Mouse (Mus musculus): ENCODE data around the gene Olfr553.
"Not testable (repeated sequence)": the region's sequence is repeated elsewhere in the genome, so short reads cannot be mapped to it uniquely, and the experiment has no call there.

Gene Olfr553

DNA sequence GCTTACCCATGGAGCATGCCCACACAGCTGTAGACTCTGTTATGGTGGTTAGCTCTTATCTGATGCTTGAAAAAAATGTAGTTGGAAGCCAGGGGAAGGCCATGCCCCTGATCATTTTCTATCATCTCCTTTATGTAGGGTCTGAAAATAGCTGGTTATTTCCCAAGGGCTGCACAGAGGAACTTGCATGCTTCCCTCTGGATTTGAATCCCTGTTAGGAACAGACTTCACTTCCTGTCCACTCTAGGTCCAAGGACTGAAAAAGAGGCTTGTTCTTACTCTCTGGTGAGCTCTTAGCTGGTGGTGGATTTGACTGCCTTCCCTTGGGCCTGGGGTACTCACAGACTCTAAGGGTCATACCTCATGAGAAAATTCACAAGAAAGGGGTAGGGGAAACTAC lies at the start of gene Olfr553:
Gene Olfr553, minus strand, starts transcription at position 101 of the 400 bp plus-strand sequence.
- DNase-seq (ENCODE audit: low read depth, low spot score): no peak

DNA sequence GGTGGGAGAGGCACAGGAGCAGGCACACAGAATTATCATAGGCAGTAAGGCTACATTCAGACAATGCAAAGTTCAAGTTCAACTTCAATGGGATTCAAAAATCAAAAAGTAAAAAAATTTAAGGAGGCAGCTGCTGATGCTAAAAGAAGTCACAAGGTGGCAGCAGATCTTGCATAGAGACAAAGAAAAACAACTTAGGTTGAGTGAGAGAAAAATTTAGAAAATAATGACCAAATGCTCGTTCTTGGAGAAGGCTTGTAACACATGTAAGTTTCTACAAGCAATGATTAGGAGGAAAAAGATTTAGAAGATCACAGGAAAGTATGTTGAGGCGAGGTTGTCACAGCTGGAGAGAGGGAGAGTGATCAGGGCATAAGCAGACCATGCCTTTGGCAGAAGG lies 47.4 kb upstream of the Olfr553 start:
- peak; percentile 49 for DNase-seq (ENCODE audit: low read depth, low spot score)

DNA sequence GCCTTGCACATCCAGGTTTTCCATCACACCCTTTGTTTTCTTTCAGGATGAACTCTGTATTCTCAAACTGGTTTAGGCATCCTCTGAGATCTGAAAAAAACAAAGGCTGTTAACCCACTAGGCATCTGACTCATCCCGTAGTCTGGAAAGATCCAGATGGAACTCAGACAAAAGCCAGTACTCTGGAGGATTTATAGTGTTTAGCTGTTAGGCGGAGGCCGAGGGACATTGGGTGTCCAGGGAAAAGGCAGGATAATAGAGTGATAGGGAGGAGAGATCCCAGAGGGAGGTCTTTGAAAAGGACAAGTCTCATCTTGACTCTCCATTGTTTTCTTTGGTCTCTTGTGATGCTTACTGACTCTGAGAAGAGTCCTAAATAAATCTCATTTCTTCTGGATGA lies 46.6 kb upstream of the Olfr553 start, which contains the start of gene Olfr556:
Gene Olfr556, plus strand, starts transcription at position 301 of the 400 bp plus-strand sequence.
- peak; percentile 21 for DNase-seq (ENCODE audit: low read depth, low spot score)

DNA sequence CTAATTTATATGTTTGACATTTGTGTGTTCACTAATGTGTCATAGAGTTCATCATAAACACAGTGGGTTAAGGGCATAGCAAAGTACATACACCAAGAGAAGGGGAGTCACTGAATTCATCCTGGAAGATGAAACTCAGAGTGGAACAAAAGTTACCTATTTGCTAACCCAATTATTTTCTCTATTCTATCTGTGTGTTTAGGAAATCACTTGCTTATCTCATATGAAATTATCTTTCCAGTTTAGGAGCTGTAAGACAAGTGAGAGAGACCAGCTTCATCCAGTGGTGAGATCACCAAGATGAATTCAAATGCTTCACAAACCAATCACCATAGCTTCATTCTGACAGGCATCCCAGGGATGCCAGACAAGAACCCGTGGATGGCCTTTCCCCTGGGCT lies 40.5 kb upstream of the Olfr553 start, which contains the start of gene Olfr555:
Gene Olfr555, plus strand, starts transcription at position 301 of the 400 bp plus-strand sequence.
- no peak for DNase-seq (ENCODE audit: low read depth, low spot score)

DNA sequence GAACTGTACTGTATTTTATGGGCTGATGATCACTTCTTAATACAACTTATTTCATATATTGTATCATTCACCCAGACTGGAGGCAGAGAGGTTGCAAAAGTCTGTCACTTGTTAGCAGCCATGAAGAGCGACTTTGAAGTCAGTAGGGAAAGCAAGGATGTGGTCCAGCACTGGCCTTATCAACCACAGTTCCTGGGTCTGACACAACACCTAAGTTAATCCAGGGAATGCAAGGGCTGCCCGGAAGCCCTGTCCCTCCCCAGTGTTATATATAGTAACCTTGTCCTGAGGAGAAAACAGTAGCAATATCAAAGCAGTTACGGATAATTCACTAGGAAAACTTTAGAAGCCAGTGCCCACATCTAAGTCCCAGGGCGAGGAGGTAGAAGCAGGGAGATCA lies 26.9 kb upstream of the Olfr553 start:
- not testable (repeated sequence) for DNase-seq (ENCODE audit: low read depth, low spot score)

DNA sequence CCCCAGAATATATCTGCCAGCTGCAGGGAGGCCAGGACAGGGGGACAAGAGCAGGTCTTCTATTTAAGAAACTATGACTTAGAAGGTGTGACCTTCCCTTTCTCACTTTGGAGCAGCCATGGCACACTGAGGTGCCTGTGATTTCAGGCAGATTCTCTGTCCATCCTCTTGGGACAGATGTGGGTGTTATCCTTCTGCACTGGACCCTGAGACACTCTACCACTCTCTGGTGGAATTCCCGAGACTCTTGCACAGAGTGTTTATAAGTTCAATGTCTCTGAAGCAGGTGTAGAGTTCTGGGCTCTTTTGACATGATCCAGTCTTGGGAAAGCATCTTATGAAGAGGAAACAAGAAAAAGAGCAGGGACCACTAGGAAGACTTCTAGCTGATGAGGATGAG lies 20.1 kb upstream of the Olfr553 start, which contains the start of gene Olfr554:
Gene Olfr554, plus strand, starts transcription at position 301 of the 400 bp plus-strand sequence.
- DNase-seq (ENCODE audit: low read depth, low spot score): no peak

DNA sequence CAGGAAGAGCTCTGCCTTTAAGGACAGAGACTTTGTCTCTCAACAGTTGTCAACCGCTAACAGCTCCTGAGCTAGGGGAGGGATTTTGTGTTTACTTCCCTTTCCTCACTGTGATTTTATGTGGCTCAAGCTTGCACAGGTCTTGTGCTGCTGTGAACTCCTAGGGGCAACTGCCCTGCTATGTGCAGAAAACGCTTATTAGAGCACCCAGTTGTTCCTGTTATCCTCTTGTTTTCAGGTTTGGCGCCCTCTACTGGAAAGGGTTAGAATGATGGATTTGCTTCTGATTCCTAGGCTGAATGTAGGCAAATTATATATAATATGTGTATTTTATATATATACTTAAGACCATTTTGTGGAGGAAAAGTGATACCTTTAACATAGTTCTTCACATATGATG lies 18.6 kb upstream of the Olfr553 start:
- DNase-seq (ENCODE audit: low read depth, low spot score): peak; percentile 56

DNA sequence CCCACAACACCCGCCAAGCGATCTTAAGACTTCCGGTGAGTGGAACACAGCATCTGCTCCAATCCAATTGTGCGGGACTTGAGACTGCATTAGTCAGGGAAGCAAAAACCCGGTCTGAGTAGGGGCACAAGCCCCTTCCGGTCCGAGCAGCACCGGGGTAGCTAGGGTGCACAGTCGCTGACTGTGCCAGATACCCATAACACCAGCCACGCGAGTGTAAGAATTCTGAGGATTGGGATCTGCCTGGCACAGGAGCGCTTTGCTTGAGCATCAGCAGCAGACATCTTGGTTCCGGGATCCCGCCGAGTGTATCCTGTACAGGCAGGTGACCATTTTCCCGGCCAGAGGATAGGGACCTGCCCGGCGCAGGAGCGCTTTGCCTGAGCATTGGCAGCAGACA lies 2.4 kb upstream of the Olfr553 start:
- not testable (repeated sequence) for DNase-seq (ENCODE audit: low read depth, low spot score)

DNA sequence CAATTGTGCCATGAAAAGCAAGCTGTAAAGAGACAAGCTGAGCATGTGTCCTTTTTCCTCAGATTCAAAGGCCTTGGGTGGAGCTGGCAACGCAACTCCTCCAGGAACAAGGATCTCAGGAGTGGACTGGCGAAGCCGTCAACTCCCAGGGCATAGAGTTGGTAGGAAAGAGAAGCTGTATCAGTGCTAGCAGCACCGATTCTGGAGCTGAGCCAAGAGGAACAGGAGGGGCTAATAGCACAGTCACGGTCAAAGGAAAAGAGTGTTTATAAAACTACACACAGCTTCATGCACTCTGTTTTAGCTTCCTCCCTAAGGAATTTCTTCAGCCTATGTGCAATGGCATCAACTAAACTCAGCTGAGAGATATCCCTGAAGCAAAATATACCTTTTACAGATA lies 1.6 kb upstream of the Olfr553 start:
- DNase-seq (ENCODE audit: low read depth, low spot score): no peak

DNA sequence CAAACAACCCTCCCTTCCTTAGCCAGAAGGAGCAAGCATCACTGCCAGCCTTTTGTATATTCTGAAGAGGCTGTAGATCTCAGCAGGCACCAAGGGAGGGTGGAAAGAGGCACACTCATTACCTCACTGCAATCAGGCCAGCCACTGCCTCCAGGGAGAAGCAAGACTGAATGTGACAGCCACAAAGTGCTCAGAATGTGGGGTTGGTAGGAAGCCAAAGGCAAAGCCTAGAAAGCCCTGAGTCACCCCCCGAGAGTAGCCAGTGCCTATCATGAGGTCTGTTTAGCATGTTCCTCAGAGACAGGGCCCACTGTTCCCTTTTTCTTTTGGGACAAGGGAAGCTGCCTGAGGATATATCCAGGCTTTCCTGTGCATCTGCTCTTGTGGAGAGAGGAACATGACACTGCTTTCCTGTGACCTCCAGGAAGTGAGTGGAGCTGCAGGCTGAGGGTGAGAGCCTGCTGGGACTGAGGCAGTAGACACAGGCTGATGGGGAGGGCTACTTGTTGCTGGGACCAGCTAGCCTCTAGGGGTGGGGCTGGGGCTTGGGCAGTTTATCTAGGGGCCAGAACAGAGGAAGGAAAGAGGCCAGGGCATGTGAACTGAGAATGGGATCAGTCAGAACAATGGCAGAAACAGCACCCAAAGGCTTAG lies 20.5 kb downstream of the Olfr553 start, which contains the start of gene Olfr552:
Gene Olfr552, plus strand, starts transcription at position 393 of the 654 bp plus-strand sequence.
- DNase-seq (ENCODE audit: low read depth, low spot score): no peak

DNA sequence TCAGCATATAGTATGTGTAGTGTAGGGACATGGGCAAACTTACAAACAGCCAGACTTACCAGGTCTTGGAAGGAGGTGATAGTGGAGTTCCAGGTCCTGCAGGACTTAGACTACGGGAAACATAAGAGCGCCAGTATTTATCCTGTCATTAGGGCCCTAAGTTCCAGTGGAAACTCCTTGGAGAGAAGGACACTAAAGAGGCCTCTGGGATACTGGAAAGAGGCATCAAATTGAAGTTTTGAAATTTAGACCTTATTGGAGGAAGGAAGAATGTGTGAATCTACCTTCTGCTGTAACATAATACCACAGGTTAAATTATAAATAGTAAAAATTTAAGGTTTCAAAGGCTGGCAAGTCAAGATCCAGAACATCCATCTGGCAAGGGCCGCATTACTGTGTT lies 26.2 kb downstream of the Olfr553 start, which contains the start of gene Olfr551:
Gene Olfr551, minus strand, starts transcription at position 101 of the 400 bp plus-strand sequence.
- DNase-seq (ENCODE audit: low read depth, low spot score): no peak

DNA sequence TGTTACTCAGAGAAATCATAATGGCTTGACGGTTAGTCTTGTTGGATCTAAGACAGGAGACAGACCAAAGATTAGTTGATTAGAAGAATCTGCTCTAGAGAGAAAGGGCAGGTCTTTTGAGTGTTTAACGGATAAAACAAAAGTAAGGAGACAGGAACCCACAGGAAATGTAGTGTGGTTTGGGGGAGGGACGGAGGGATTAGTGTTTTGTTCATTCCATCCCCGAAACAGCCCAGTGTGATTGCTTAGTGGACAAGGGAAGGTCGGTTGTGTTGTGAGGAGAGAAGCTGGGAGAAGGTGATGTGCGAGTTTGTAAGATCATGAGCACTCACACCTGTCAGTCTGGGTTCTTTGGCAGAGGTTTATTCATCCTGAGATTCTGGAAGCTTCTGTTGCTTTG lies 42.0 kb downstream of the Olfr553 start:
- no peak for DNase-seq (ENCODE audit: low read depth, low spot score)

DNA sequence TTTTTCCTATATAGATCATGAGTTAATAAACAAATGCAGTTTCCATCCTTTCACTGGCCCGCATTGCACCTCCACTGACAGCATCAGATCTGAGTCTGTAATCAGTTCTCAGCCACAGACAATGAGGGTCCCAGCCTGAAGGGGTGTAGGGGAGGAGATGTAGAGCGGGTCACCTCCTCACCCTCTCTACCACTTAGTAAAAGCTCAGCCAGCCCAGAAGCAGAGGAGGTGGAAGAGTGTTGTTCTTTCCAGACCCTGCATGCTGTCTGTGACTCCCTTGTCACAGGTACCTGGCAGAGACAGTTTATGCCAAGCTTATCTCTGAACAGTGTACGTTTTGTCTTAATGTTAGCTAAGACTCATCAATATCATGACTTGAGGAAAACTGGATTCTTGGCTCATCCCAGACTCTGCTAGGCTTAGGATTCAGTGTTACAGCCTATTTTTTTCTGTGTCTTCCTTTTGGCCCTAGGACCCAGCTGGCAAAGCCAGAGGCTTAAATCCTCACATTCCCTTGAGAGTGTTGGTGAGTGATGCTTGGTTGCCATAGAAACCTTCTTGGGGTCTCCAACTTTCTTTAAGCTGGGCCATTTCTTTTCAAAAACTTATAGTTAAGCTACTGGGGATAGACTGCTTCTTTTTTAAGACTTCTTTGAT lies 44.7 kb downstream of the Olfr553 start:
- DNase-seq (ENCODE audit: low read depth, low spot score): no peak

DNA sequence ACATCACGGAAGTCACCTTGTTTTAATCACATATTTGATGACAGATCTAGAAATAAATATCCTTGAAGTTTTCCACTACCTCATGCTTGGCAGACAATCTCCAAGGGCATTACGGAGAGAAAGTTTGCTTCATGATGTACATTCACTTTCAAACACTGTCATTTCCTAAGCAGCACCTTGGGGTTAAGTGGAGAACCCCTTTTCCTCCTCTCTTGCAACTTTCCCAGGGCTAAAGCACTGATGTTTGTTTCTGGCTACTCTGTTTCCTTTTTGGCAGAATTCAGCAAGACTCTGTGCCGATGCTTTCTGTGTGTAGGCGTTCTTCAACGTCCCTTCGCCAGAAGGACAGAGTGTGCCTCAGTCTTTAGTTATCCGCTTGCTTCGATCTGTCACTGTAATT lies 46.9 kb downstream of the Olfr553 start, which contains the start of gene Olfr550:
Gene Olfr550, plus strand, starts transcription at position 301 of the 400 bp plus-strand sequence.
- DNase-seq (ENCODE audit: low read depth, low spot score): no peak

DNA sequence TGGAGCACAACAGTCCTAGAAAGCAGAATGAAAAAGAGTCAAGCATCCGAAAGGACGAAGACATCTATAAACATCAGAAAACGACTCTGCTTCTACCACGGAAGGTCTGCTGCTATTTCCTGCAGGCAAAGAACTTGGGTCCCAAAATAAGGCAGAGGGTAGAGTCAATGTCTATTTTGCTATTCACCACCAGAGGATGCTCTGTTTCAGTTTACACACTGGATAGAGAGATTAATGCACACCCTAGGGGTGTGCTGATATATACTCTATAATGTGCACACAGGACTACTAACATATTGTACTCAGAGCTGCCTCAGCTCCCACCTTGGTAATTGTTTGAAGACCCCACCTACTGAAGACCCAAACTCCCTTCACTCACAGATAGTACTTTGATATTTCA lies 51.8 kb downstream of the Olfr553 start:
- DNase-seq (ENCODE audit: low read depth, low spot score): no peak

DNA sequence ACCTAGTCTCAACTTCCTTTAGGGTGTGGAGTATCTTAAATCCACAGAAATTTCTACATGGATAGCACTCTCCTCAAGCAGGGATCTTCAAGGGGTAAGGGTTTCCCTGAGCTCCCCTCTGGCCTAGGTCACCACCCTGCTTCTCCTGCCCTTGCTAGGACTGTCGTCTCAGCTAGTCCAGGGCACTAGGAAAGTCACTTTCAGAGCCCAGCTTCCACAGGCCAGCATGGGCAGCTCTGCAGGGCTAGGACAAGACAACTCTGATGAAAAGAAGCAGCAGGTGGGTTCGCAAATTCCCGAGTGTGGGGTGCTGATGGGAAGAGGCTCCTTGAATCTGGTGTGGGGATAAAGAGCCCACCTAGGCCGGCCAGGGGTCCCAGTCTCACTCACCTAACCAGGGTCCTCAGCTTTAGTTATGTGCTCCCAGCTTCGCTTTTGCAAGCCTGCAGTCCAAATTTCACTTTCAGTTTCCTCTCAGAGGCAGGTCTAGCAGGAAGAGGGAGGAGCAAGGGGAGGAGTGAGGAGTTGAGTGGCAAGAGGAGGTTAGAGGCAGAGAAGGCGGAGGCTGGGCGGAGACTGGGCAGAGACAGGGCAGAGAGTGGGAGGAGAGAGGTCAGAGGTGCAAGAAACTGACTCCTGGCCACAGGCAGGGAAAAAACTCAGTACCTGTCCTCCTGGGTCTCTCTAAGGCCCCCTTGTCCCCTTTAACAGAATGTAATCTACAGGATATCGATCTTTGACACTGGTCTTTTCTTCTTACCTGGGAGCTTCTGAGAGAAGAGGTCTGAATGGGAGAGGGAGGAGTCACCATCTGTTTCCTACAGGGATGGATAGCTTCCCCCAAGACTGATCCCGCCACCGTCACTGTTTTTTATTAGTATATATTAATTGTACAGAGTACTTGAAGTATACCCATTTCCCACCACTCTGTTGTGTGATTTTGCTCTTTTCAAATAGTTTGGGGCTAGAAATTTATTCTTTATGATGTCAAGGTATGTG lies 52.7 kb downstream of the Olfr553 start, which contains the start of gene Trim21:
Gene Trim21, minus strand, starts transcription at position 488 of the 999 bp plus-strand sequence.
- peak; percentile 95 for DNase-seq (ENCODE audit: low read depth, low spot score)
